Mouse (Mus musculus) thymus, adult 2 months (tissue): ENCODE measurements at regions not wholly inside any gene's neighbourhood (a gene's known extent, or its start where the extent isn't known, plus 50 kb on each side); places are given as distances from the start of the nearest gene placed in this dataset.

ENCODE experiments used
- CTCF ChIP-seq: fragments of 200-500 bp; IDR thresholded peaks from 2 replicates; pipeline ENCODE4 v1.5.1; 2012; ENCODE audit warnings: mild to moderate bottlenecking, control low read depth, low read length, moderate library complexity, borderline replicate concordance; ENCODE audit not compliant: control insufficient read depth, poor library complexity, insufficient read depth; ENCODE audit errors: extremely low read depth
- POLR2A ChIP-seq: fragments of 200-500 bp; IDR thresholded peaks from 2 replicates; pipeline ENCODE4 v1.6.1; 2012; ENCODE audit warnings: mild to moderate bottlenecking, low read length, control low read depth, moderate library complexity; ENCODE audit not compliant: control insufficient read depth, poor library complexity, insufficient read depth; ENCODE audit errors: extremely low read depth

DNA sequence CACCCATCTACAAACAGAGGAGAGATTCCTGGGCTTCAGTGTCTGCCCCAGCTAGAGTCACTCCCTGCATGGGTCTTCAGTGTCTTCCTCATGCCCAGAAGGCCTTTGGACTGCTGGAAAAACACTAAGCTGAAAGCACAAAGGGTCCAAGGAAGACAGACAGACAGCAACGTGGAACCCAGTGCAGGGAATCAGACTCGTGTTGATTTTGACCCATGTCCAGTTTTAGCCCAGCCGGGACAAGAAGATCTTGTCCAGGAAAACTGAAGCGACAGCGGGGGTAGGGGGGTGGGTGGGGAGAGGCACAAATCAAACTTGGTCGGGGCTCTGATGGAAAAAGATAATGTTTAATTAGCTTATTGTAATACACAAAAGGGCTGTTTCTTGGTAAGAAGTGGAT, 55.3 kb upstream of the Ddr1 start:
- no peak for TF ChIP-seq CTCF
- no peak for TF ChIP-seq POLR2A
